Mouse (Mus musculus): ENCODE results near the gene Ncln. TPM values are rescaled to one million over a fixed set of nuclear protein-coding genes. Genes with fewer than 3 reads are reported as not detected.
"Not testable (repeated sequence)": the region's sequence is repeated elsewhere in the genome, so short reads cannot be mapped to it uniquely, and the experiment has no call there.

Gene Ncln
- total RNA-seq, 2 experiments from 2014 or later = 124 to 128 TPM

DNA sequence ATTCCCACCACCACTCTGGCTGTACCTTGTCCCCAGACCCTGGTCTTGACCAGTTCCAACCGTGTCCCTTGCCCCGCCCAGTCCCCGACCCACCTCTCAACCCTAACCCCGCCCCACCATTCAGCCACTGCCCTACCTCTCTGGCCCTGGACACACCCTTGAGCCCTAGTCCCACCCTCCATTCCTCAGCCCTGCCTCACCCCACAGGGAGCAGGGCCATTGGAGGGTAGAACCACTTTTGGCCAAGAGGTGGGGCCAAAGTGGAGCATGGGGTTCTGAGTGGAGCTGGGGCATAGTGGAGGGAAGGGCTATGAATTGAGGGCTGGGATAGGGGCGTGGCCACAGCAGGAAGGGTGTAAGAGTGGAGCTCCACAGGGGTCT is 30.9 kb downstream of the Ncln start:
- peak; percentile 46 for ATAC-seq (replicated peaks; ENCODE audit: poor library complexity, severe bottlenecking)

DNA sequence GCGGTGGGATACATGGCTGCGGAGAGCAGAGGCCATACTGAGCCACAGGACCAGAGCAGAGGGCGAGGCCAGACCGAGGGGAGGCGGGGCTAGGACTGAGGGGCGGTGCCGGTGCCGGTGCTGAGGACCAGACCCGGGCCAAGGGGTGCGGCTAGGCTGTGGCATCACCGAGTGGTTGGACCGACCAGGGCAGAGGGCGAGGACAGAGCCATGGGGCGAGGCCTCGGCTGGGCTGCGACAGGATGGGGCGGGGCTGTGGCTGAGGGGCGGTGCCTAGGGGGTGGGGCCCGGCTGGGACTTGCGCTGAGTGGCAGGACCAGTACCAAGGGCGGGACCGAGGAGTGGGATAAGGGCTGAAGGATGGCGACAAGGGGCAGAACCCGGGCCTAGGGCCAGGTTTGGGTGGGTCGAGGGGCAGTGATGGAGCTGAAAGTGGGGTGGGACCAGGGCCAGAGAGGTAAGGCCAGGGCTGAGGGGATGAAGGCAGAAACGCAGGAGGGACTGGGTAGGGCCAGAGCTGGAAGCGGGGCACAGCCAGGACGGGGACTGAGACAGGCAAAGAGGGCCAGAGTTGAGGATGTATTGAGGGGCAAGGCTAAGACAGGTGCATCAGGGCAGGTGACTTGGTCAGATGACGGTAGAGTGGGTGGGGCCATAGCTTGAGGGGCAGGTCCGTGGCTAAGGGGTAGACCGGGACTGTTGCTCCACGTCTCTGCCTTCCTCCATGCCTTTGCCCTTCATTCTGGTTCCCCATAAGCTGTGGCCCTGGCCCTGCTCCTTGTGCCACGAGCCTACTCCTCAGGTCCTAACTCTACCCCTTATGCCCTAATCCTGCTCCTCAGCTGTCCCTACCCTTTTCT is 31.6 kb downstream of the Ncln start:
- ATAC-seq (replicated peaks; ENCODE audit: poor library complexity, severe bottlenecking) = peak; percentile 81

DNA sequence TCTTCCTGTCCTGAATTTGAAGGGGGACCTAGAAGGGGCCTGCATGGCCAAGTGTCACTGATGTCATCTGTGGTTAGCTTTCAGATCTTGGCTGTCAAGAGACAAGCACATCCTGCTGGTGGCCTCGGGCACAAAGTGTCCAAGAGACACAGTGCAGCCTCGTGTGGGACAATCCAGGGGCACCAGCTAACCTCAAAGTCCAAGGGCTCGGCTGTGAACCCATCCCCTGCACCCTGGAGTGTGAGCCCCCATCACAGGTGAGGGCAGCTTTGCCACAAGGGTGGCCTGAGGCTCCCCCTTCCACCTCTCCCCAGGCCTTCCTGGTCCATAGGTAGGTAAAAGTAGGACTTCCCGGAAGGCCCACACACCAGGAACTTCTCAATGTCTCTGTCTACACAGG is 32.7 kb downstream of the Ncln start:
- no peak for ATAC-seq (replicated peaks; ENCODE audit: poor library complexity, severe bottlenecking)

DNA sequence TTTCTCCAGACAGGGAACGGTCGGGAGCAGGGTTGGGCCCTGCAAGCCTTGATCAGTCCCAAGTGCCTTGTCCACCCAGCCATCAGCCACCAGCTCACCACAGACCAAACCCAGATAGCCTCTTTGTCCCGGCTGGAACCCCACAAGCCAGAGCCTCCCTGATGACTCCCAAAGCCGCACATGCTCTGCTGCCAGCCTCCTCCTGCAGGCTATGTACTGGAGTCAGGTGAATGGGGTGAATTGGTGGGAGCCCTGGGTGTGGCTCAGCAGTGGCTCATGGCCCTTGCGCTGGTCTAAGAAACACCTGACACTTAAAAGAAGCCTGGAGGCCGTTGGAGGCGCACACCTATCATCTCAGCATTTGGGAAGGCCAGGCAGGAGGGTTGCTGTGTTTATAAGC is 33.3 kb downstream of the Ncln start:
- no peak for ATAC-seq (replicated peaks; ENCODE audit: poor library complexity, severe bottlenecking)

DNA sequence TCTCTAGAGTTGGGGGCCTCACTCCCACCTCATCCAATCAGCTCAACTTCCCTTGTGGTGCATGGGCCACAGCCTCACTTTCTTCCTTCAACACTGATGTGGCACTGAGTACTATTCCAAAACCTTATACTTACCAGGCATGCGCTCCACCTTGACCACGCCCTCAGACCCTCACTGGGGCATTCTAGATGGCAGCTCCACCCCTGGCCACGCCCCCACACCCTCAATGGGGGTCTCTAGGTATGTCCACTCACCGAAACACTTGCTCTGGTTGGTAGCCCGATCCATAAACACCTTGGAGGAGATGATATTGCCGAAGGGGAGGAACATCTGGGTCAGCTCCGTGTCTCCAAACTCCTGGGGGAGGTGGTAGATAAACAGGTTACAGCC is 33.8 kb downstream of the Ncln start:
- no peak for ATAC-seq (replicated peaks; ENCODE audit: poor library complexity, severe bottlenecking)

DNA sequence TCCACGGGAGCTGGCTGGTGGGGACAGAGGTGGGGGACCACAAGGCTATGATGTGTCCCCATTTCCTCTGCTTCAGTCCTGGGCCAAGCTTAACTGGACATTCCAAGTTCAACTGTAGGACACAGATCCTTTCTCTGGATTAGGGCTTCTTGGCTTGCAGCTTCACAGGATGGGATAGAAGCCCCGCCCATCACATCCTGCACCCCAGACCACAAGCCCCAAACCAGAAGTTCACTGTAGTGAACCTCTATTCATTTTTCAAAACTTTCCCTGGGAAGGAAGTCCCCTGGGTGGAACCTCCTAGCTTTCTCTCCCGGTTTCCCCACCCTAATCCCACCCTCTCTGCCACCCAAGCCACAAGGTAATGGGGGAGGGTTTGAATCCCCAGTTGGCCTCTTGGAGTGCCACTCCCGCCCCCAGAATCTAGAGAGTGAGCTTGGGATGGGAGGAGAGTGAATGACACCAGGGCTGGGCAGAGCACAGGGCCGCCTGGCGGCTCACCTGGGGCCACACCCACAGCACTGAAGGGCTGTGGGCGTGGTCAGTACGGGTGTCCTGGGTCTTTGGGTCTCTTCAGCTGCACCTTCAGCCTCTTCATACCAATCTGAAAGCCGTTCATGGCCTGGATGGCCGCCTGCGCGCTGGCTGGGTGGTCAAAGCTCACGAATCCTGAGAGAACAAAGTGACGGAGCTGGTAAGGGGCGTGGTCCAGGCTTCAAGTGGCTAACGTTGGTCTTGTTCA is 34.3 kb downstream of the Ncln start:
- ATAC-seq (replicated peaks; ENCODE audit: poor library complexity, severe bottlenecking) = no peak

DNA sequence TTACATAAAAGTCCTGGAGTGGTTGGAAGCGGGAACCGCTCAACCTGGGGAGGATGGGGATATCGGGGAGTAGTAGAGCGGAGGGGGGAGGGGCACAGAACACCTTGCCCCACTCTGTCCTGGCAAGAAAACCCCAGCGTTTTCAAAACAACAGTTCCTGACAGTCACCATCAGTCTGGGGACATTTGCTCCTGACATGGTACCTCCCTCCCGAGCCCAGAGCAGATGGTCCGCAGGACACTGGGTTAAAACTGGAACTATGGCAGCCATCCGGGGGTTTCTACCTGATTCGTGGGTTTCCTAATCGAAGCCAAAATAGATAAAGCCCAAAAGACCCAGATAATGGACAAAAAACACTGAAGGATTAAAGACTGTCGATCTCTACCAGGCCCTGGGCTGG is 35.2 kb downstream of the Ncln start:
- no peak for ATAC-seq (replicated peaks; ENCODE audit: poor library complexity, severe bottlenecking)

DNA sequence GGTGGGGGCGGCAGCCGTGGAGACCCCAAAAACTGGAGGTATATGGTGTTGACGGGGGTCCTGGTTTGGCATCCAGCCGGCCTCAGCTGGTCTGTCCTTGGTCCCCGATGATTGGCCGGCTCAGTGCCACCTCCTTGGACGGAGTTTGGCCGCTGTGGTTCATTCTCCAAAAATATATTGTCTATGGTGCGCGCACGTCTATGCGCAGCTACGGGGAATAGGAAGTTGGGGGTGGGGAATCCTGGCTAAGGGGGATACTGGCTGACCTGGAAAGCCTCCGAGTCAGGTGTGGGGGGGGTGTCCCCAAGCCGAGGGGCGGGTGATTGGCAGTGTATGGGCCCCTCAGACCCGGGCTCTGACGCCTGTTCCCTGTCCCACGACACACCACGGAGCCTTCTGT is 35.7 kb downstream of the Ncln start:
- ATAC-seq (replicated peaks; ENCODE audit: poor library complexity, severe bottlenecking) = no peak

DNA sequence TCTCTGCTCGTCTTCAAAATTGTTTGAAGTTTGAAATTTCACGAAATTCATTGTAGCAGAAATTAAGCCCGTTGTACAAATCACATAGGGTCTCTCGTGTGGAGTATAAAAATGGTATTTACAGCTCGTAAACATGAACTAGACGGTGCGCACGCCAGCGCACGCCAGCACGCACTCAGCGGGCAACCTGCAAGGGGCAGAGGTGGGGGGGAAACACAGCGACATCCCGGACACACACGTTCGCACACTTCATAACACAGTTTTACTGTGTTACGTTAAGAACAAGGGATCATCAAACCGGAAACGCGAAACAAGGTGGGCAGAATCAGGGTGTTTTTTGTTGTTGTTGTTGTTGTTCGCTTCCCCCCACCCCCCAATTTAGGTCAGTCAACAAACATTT is 36.8 kb downstream of the Ncln start:
- ATAC-seq (replicated peaks; ENCODE audit: poor library complexity, severe bottlenecking) = no peak

DNA sequence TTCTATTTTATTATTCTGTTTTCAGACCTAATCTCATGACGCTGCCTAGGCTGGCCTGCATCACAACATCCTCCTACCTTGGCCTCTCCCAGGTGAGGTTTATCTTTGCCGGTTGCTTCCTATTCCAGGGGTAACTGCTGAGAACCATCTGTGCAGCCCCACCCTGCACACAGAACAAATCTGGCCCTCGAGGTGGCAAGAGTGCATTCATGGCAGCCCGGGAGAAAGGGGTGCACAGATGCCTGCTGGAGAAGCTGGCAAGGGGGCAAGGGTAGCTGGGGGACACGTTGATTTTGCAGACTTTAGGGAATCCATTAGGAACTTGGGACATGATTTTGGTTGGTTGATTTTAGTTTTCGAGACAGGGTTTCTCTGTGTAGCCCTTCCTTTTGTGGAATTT is 37.9 kb downstream of the Ncln start:
- ATAC-seq (replicated peaks; ENCODE audit: poor library complexity, severe bottlenecking) = no peak

DNA sequence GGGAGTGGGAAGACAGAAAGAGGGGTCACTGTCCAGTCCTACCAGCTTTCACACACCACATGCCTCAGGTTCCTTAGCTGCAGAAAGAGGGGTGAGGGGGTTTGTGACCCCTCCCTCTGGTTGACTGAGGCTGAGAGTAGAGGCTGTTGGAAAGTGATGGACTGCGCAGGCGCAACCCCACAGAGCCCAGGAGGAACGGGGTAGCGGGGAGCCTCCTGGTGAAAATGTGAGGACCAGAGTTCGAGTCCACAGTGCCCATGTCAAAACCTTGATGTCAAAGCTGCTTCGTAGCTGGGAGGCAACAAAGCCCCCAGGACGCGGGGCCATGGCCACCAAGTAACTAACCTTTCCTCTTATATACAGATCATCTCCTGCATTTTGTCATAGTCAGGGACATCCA is 38.6 kb downstream of the Ncln start:
- ATAC-seq (replicated peaks; ENCODE audit: poor library complexity, severe bottlenecking) = no peak

DNA sequence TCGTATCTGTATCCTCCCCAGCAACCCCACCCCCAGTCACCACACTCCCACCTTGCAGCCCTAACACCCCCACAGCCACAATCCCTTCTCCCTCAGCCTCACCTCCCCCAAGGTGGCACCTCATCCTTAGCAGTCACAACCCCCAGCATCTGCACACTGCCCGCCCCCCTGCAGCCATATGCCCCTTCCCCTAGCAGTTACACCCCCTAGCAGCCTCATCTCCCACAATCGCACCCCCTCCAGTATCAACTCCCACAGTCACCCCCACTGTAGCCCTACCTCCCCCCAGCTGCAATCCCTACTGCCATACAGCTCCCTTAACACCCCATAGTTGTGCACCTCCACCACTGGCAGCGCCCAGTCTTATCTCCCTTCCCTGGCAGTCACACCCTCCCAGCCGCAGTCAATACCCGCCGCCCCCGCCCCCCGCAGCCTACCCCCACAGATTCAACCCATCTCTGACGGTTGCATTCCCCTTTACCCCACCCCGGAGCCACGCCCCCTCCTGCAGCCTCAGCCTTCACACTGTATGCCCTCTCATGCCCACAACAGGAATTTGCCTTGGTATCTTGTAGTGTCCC is 39.1 kb downstream of the Ncln start:
- ATAC-seq (replicated peaks; ENCODE audit: poor library complexity, severe bottlenecking) = no peak

DNA sequence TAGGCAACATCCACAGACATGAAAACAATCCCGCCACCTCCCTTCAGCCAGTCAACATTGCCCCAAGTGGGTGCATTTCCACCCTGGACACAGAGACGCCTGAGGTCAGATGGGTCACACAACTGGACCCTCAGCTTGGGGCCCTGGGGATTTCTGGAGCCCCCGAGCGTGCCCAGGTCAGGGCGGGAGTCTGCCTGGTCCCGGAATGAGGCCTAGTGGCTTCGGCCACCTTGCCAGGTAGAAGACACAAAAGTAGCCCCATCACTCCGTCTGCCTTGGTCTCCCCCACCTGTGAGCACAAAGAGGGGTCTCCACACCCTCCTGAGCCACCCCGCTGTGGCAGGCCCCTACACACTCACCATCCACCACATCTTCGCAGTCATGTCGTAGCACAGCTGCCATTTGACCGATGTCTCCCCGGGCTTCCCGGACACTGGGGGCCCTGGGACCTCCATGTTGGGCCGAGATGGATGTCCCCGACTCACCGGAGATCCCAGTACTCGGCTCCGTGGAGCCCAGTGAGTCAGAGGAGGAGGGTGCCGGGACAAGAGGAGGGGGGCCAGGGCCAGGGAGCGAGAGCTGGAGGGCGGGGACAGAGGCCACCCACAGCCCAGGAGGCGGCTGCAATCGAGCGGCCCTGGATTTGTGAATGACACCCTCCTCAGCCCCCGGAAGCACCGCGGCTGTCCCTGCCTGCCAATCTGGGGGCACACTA is 40.9 kb downstream of the Ncln start, which contains the start of gene Nfic:
TSS of gene Nfic (minus strand) at position 455 of the 715 bp plus-strand sequence.
- ATAC-seq (replicated peaks; ENCODE audit: poor library complexity, severe bottlenecking) = no peak

DNA sequence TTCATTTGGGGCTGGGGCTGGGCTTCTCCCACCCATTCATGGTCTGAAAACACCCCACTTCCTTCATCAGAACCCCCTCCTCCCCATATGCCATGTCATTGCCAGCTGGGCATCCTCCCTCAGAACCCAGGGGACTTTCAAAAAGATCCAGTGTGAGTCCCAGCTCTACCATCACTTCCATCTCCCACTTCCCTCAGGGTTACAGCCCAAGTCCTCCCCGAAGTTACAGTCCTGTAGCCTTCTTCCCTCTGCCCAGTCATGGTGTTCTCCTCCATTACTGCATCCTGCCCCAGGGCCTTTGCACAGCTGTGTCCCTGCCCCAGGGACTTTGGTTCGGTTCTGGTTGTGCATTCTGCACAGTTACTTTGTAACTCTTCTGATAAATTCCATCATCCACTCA is 42.1 kb downstream of the Ncln start:
- no peak for ATAC-seq (replicated peaks; ENCODE audit: poor library complexity, severe bottlenecking)

DNA sequence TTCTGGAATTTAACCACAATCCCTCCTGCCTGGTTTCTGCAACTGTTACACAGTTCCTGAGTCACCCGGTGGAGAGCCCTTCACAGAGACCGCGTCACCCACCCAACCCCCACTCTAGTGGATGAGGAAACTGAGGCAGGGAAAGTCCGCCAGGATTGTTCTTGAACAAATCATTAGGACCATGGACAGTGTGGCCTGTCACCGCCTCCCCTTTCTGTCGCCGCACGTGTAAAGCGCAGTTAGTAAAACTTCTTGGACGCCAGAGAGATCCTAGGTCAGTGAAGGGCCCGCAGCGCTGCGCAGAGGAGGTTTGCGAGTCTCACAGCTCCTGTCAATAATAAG is 43.3 kb downstream of the Ncln start:
- no peak for ATAC-seq (replicated peaks; ENCODE audit: poor library complexity, severe bottlenecking)

DNA sequence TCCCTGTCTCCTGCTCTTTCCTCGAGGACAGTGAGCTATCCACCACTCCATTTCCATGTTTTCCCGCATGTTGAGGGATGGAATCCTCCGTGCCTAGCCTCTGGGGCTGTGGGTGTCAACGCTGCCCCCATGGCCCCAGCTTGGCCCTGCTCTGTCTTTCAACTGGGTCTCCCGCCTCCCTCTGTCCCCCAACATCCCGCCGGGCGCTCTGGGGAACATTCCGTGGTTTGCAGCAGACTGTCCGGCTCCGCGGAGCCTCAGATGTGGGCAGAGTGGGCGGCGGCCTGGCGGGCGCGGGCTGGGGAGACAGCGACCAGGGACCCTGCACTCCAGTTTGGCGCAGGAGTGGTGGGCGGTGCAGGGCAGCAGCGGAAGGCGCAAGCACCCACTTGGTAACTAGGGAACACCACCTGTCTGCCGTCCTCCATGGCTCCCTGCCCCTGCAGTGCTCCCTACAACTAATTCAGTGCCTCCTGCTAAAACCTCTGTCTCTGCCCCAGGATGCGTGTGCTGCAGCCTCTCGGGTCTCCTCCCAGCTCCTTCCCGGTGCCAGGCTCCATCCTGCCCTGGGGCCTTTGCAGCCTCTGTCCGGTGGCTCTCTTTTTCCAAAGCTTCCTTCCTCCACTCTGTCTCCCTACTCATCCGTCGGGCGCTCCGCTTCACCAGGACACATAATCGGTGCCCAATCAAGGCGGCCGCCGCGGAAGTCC is 43.8 kb downstream of the Ncln start:
- peak; percentile 13 for ATAC-seq (replicated peaks; ENCODE audit: poor library complexity, severe bottlenecking)

DNA sequence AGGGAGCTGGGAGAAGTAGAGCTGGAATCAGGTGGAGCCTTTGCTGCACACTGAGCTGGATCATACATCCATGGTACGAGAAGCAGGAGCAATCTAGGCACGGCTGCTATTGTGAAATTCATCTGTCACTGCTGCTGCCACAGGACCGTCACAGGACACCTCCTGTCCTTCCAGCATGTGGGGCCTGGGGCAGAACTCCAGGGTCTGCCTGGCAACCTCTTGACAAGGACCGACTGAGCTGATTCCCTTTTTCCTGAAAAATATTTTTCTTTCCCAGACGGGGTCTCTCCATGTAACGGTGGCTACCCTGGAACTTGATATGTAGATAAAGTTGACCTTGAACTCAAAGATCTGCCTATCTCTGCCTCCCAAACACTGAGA is 44.8 kb downstream of the Ncln start:
- ATAC-seq (replicated peaks; ENCODE audit: poor library complexity, severe bottlenecking) = no peak

DNA sequence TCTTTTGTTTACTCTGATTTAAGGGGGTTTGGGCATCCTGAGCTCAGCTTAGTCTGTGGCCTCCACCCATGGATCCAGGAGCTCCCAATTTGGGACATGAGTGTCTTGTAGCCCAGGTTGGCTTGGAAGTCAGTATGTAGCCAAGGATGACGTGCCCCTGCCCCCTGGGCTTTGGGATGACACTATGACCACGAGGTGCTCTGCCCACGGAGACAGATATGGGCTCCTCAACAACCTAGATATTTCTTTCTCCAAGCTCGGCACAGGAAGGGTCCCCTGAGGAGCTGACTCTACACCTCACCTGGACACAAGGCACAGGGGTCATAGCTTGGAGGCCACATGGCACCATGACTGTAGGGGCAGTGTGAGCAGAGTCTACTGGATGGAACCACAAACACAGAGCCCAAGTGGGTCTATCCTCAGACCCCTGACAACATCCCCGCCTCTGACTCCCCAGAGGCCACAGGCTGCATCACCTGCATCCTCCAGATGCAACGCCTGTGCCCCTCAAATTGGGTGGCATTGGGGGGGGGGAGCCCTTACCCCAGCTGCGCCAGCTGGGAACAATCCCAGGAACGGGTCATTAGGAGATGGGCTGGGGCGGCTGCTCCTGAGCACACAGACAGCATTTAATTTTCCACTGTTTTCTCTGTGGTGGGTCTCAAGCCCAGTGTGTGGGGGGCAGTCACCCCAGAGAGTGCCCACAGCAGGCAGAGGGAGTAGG is 45.4 kb downstream of the Ncln start:
- no peak for ATAC-seq (replicated peaks; ENCODE audit: poor library complexity, severe bottlenecking)

DNA sequence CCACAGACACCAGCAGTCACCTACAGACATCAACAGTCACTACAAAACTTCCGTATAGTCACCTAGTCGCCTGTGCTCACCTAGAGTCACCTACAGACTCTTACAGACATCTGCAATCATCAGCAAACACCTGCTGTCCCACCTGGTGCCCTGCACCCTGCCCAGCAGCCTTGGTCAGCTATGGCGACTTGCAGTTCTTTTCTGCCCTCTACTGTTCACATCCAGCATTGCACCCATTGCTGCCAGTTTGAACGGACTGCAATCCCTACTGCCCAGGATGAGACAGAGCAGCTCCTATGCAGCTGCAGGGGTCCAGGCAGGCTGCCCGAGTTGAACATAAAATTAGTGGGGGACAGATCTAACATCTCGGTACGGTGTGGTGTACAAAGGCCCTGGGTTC is 46.1 kb downstream of the Ncln start:
- peak; percentile 89 for ATAC-seq (replicated peaks; ENCODE audit: poor library complexity, severe bottlenecking)

DNA sequence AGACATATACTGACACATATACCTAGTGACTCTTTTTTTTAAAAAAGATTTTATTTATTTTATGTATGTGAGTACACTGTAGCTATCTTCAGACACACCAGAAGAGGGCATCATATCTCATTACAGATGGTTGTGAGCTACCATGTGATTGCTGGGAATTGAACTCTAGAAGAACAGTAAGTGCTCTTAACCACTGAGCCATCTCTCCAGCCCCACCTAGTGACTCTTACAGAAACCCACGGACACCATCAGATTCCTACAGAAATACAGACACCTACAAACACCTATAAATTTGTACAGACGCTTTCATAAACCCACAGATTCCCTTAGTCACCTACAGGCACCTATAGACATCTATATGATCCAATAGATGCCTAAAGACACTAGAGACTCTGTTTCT is 50.7 kb downstream of the Ncln start:
- ATAC-seq (replicated peaks; ENCODE audit: poor library complexity, severe bottlenecking) = not testable (repeated sequence)
